Mouse (Mus musculus) layer of hippocampus, adult 9-10 months (tissue): ENCODE results near the gene Gdf5.
A peak's percentile ranks its signal among the peaks of the same experiment; 100 is the strongest.

ENCODE experiments used
- DNase-seq: peaks from one replicate; pipeline ENCODE4 v3.0.0; 2022; ENCODE audit warnings: low spot score

The Gdf5 gene

DNA sequence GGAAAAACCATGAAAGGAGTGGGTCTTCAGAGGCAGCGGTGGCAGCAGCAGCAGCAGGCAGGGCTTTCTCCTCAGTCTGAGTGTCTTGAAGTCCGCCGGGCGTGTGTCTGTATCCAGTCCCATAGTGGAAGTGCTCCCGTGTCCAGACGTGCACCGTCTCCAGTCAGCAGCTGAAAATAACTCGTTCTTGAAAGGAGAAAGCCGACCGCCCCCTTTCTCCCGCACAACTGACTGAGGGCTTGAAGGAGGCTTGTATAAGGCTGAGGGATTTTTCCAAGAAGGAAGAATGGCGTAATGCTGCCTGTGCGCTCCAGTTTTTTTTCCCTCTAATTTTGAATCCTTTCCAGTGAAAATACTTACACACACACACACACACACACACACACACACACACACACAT, at the start of gene Gdf5:
Gene Gdf5 (minus strand): TSS at position 244 of the 400 bp plus-strand sequence.
- DNase-seq, result no peak

GRCm38 (mm10) chr2:155991863-155992321, 46.7 kb upstream of the Gdf5 start:
- DNase-seq, result no peak

DNA sequence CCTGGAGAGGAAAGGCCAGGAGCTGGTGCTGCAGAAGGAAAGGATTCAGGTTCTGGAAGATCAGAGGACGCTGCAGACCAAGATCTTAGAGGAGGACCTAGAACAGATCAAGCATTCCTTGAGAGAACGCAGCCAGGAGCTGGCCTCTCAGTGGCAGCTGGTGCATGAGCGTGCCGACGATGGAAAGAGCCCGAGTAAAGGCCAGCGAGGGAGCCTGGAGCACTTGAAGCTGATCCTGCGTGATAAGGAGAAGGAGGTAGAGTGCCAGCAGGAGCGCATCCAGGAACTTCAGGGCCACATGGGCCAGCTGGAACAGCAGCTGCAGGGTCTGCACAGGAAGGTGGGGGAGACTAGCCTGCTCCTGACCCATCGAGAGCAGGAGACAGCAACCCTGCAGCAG, 46.0 kb upstream of the Gdf5 start:
- no peak for DNase-seq

DNA sequence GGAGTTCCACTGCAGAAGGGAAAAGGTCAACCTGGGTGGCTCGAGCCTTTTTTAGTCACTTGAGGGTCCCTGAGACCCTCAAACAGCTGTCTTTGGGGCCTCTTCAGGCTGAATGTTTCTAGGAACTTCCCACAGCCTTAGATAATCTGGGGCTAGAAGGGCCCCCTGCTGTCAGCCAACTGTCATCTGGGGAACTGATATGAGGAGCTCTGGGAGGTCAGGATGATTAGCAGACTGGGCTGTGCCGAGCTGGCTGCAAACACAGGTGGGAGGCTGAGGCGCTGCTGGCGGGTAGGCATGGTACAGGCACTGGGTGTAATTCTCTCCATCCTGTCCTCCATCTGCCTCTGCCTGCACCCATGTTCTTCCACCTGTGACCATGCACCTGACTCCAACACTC, 43.9 kb upstream of the Gdf5 start:
- no peak for DNase-seq

DNA sequence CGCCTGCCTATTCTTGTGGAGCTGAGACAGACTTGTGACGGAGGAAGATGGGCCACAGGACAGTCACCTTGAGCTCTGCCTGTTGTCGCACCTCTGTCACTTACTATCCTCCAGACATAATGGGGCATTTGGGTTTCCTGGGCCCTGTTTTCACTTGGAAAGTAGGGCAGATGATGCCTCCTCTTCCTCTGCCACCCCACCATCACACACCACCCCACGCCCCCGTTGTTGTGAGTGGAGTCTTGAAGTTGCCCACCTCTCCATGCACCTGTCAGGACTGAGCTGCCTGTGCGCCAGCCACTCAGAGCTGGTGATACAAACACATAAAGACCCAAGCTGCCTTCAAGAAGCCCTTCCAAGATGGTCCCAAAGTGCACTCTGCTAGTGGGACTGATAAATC, 42.0 kb upstream of the Gdf5 start:
- no peak for DNase-seq

DNA sequence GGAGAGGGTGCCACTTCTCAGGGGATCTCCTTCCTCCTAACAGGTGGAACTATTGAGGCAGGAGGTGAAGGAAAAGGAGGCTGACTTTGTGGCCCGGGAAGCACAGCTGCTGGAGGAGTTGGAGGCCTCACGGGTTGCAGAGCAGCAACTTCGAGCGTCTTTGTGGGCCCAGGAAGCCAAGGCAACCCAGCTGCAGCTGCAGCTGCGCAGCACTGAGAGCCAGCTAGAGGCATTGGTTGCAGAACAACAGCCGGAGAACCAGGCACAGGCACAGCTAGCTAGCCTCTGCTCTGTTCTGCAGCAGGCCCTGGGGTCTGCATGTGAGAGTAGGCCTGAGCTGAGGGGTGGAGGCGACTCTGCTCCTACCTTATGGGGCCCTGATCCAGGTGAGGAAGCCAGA, 40.6 kb upstream of the Gdf5 start:
- DNase-seq, result no peak

GRCm38 (mm10) chr2:155979328-155979991, 34.3 kb upstream of the Gdf5 start:
- DNase-seq, result no peak

- no peak for DNase-seq
Observed at GRCm38 (mm10) chr2:155974087-155974731, 29.0 kb upstream of the Gdf5 start.

DNA sequence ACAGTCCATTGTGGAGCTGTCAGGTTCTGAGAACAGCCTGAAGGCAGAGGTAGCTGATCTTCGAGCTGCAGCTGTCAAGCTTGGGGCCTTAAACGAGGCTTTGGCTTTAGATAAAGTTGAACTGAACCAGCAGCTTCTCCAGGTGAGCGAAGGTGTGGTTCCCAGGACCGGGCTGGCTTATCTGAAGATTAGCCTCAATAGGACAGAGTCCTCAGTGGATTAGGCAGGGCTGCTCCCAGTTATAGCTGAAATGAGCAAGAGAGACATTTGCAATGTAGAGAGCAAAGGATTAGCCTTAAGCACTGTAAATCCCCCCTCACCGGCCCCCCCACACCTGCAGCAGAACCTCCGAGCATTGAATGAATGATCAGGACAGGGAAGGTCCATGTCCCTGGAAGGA, 28.2 kb upstream of the Gdf5 start:
- DNase-seq, result no peak

DNA sequence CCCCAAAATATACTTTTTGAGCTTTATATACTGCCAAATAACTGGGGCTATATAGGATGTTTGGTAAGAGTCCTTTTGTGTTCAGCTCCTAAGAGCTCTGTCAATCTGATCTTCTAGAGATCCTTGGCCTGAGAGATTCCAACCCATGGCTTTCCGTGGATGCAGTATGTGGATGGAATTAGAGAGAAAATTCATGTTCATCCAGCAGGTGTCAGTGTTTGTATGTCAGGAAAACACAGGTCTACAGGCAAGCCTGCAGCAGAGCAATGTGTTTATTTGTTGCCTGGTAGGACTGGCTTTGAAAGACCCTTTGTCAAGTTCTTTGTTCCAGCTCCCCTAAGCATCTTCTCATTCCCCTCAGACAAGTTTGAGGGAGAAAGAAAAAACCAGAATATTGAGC, 17.8 kb upstream of the Gdf5 start:
- peak; percentile 59 for DNase-seq

DNA sequence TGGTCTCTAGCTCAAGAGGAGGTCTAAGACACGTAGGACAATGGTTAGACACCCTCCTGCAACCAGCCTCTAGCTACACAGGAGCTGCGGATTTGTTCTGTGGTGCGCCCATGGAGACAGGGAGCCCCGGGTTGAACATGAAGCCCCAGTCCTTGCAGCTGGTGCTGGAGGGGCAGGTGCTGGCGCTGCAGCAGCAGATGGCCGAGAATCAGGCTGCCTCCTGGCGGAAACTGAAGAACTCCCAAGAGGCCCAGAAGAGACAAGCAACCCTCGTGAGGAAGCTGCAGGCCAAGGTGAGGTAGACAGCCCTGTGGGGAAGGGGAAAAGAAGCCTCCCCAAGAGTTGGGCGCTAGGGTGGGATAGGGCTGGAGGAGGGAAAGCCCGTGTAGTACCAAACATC, 16.7 kb upstream of the Gdf5 start:
- no peak for DNase-seq

DNA sequence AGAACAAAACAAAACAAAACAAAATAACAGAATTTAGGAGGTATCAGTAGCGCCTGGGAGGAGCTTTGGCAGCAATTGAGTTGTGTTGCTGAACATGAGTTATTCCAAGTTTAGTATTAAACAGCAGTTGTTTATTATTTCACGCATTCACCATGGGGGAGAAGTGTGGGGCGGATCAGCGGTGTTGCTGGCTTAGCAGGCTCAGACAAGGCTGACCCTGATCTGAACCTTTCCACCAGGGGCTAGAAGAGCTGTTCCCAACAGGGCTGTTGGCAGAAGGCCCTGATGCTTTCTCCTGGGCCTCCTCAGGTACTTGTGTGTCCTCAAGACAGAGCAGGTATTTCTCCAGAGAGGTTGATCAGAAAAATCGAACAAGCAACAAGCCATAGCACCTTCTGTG, 14.8 kb upstream of the Gdf5 start:
- no peak for DNase-seq

- peak; percentile 76 for DNase-seq
Observed at GRCm38 (mm10) chr2:155956134-155957059, 11.2 kb upstream of the Gdf5 start, which contains the start of gene Cep250. Gene Cep250 (plus strand): TSS chr2:155956458.

DNA sequence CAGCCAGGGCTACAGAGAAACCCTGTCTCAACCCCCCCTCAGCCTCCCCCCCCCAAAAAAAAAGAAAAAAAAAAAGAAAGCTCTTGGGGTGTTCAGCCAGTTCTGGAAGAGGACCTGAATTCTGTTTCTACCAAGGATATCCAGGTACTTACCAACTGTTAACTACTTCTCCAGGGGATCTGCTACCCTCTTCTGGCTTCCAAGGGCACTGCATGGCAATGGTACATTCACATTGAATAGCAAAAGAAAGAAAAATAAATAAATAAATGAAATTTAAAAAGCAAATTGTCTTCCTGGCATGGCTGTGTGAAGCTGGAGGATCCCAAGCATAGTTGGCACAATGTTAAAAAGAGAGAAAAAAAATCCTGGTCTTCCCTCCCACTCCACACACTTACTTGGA, 6.8 kb upstream of the Gdf5 start:
- DNase-seq, result peak; percentile 71

DNA sequence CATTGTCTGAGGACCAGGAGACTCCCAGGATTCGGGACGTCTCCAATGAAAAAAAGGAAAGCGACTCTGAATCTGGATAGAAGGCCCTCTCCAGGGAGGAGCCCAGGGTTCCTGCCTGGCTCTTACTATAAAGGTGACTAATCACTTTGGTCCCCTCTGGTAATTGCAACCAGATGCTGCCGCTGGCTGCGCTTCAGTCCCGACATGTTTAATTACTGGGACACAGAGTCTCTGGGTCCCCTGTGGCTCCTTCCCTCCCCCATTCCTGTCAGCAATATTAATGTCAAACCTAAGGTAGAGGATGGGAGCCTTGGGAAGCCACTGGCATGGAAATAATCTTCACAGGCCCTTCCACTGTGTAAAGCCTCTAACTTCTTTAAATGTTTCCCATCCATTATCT, 4.2 kb upstream of the Gdf5 start:
- DNase-seq, result no peak

GRCm38 (mm10) chr2:155947390-155948002, 2.3 kb upstream of the Gdf5 start:
- no peak for DNase-seq

DNA sequence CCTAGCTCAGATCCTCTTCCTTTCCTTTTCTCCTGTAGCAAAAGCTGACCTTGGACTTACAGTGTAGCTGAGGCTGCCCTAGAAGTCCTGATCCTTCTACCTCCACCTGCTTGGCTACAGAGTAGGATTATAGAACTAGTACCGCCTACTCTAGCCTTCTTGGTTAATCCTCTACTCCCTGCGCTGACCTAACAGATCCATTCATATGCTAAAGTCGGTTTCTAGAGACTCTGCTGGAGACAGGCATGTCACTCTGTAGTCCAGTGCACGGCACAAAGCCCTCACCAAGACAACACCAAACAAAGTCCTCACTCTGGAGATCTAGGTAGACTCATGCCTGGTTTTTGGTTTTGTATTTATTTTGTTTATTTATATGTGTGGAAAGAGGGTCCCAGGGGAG, 1.3 kb upstream of the Gdf5 start:
- DNase-seq, result no peak

- DNase-seq, result no peak
Observed at GRCm38 (mm10) chr2:155946069-155946468, 902 bp upstream of the Gdf5 start.

DNA sequence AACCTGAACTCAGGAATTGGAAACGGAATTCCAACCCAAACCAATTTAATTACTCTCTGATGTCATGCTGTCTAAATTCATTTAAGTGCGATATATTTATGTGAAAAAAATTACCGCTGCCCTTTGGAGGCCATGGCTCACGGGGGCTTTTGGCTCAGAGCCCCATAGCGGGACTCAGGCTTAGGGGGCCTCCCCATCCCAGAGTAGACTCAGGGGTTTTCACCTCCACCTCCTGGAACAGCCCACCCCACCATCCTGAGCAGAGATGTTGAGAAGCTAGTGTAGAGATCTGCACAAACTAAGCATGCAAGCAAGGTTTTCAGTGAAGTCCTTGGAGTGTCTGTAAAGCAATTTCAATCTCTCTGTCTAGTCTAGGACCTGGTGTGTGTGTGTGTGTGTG, 413 bp upstream of the Gdf5 start:
- no peak for DNase-seq

GRCm38 (mm10) chr2:155944685-155945084, 482 bp downstream of the Gdf5 start:
- DNase-seq, result no peak

GRCm38 (mm10) chr2:155943463-155943862, 1.7 kb downstream of the Gdf5 start:
- no peak for DNase-seq

GRCm38 (mm10) chr2:155941697-155942442, 3.3 kb downstream of the Gdf5 start:
- no peak for DNase-seq
